8 mouse cellular contexts compared by ENCODE assay signal in the genomic region with DNA sequence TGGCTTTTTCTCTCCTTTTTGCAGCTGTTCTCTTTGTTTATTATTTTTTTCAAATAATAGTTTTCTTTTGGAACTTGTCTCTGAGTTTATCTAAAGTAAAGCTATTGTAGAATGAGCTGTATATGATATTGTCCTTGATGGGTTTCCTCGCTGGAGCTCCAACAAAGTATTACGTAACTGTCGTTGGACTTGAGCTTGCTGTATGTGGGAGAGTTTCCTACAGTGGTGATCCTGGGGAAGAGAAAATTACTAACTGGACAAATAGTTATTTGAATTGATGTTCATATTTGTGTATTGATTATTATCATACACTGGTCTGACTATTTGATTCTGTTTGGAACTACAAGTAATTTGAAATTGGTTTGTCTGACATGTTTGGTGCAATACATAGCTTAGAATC. TPM values are rescaled to one million over a fixed set of nuclear protein-coding genes. Genes with fewer than 3 reads are reported as not detected.
DNase-seq lines count a peak whose midpoint lies in the region; ATAC-seq and TF ChIP-seq lines count a peak whose summit lies in the region.

No protein-coding gene starts in this region.

- H3K9ac ChIP-seq in forebrain, embryonic 16.5 days (replicated peaks; ENCODE audit: low read depth, low read length), result no peak overlapping the region
- H3K9ac ChIP-seq in liver, embryonic 14.5 days (replicated peaks), result peak overlapping the region; percentile 83

- peak overlapping the region; percentile 91 for H3K4me3 ChIP-seq in gastrocnemius, adult 2 months
- H3K4me3 ChIP-seq in C2C12 (ENCODE audit: insufficient read depth, poor library complexity, severe bottlenecking), result peak overlapping the region; percentile 76
- H3K4me3 ChIP-seq in forebrain, embryonic 16.5 days (replicated peaks; ENCODE audit: low read length), result peak overlapping the region; percentile 81
- H3K4me3 ChIP-seq in liver, embryonic 14.5 days (ENCODE audit: insufficient read depth in 1 of 2, low read depth in 2 of 2, low read length in 2 of 2), result peak overlapping the region; percentile 82 to 95; a peak in 3 of 4 replicates

- H3K79me3 ChIP-seq in C2C12 (ENCODE audit: low read depth), result peaks cover 61% of the 10 kb centered on the region

- 13% methylated on average over 3 of the region's 3 CpGs for WGBS in forebrain, embryonic 16.5 days
- 9% methylated on average over 3 of the region's 3 CpGs for WGBS in liver, embryonic 14.5 days (ENCODE audit: insufficient replicate concordance)

- H3K4me2 ChIP-seq in forebrain, embryonic 16.5 days (ENCODE audit: low read length), result peak overlapping the region; percentile 74
- H3K4me2 ChIP-seq in liver, embryonic 14.5 days (ENCODE audit: low read depth), result peak overlapping the region; percentile 94

- TF ChIP-seq EP300 in liver, embryonic 14.5 days (IDR thresholded peaks at IDR 0.05; ENCODE audit: low read depth), result no peak

- peaks cover 17% of the 10 kb centered on the region for H3K36me3 ChIP-seq in C2C12 (ENCODE audit: control insufficient read depth, insufficient read depth)
- no peaks in the 10 kb centered on the region for H3K36me3 ChIP-seq in forebrain, embryonic 16.5 days (ENCODE audit: control insufficient read depth, insufficient read depth)
- H3K36me3 ChIP-seq in liver, embryonic 14.5 days (replicated peaks; ENCODE audit: control insufficient read depth, insufficient read depth, low read depth), result peaks cover 18% of the 10 kb centered on the region

- intact Hi-C loops in gastrocnemius, adult 2 months (cut with DNase I), result loop anchor here (5.0 to 10.0 kb wide), 2 partner anchors 110 to 252 kb away; partner anchors contain the start of genes Poc1a and Rpl29

- no peak overlapping the region for H3ac ChIP-seq in C2C12 (ENCODE audit: control insufficient read depth, insufficient read length, low read depth)

- H3K27ac ChIP-seq in gastrocnemius, adult 2 months, result peak overlapping the region; percentile 98
- H3K27ac ChIP-seq in forebrain, embryonic 16.5 days (ENCODE audit: low read length), result no peak overlapping the region
- H3K27ac ChIP-seq in liver, embryonic 14.5 days, result no peak overlapping the region

- no peaks in the 10 kb centered on the region for H3K27me3 ChIP-seq in C2C12 (ENCODE audit: control insufficient read depth, insufficient read depth, insufficient read length)
- H3K27me3 ChIP-seq in forebrain, embryonic 16.5 days (replicated peaks; ENCODE audit: control insufficient read depth, insufficient read depth, low read length), result no peaks in the 10 kb centered on the region
- H3K27me3 ChIP-seq in liver, embryonic 14.5 days (ENCODE audit: control insufficient read depth, insufficient read depth, low read length), result no peaks in the 10 kb centered on the region

- H3K79me2 ChIP-seq in C2C12 (ENCODE audit: control insufficient read depth, insufficient read depth), result peaks cover 69% of the 10 kb centered on the region

- no peak for ATAC-seq in forebrain, embryonic 16.5 days
- ATAC-seq in liver, embryonic 14.5 days (ENCODE audit: insufficient read depth), result no peak
- ATAC-seq in inflammation-experienced regulatory T-cells, adult 6 months, result no peak

- H3K9me3 ChIP-seq in forebrain, embryonic 16.5 days (ENCODE audit: control insufficient read depth, low read length), result no peaks in the 10 kb centered on the region
- H3K9me3 ChIP-seq in liver, embryonic 14.5 days (ENCODE audit: control insufficient read depth, low read length), result no peaks in the 10 kb centered on the region

- H3K4me1 ChIP-seq in forebrain, embryonic 16.5 days (replicated peaks; ENCODE audit: control insufficient read depth, insufficient read depth, low read length), result peaks cover 31% of the 10 kb centered on the region
- H3K4me1 ChIP-seq in liver, embryonic 14.5 days (replicated peaks; ENCODE audit: control insufficient read depth in 2 of 2, insufficient read depth in 2 of 2, low read length in 1 of 2), result peaks cover 18 to 21% of the 10 kb centered on the region in 2 experiments

- no peak for DNase-seq in gastrocnemius, adult 2 months
- no peak for DNase-seq in gastrocnemius, adult 18-20 months (ENCODE audit: low spot score)
- no peak for DNase-seq in liver, embryonic 14.5 days (ENCODE audit: low read depth in 3 of 3, low spot score in 3 of 3)
- no peak for DNase-seq in embryo, embryonic 11 days
- DNase-seq in adrenal gland, postnatal 36 days, result no peak

- TF ChIP-seq CTCF in gastrocnemius, adult 2 months (IDR thresholded peaks at IDR 0.05), result no peak
- TF ChIP-seq CTCF in C2C12 (IDR thresholded peaks at IDR 0.05; ENCODE audit: control insufficient read depth, insufficient read depth, insufficient read length), result no peak
- TF ChIP-seq CTCF in liver, embryonic 14.5 days (IDR thresholded peaks at IDR 0.05; ENCODE audit: low read depth), result no peak

TF ChIP-seq in C2C12, 6 proteins besides CTCF, POLR2A, EP300 and RAD21:
- no peak for TF ChIP-seq MAX (IDR thresholded peaks at IDR 0.05)
- peak; percentile 64 for TF ChIP-seq CEBPB (IDR thresholded peaks at IDR 0.05; ENCODE audit: low read depth)

RNA-seq across cellular contexts. Expression of gene Wdr82, which starts 1.8 kb away (rescaled TPM):
- 10 to 100 TPM; 19.4 to 25.9 TPM for total RNA-seq in gastrocnemius, adult 2 months (2021)
- total RNA-seq in gastrocnemius, adult 18-20 months (2021), result 10 to 100 TPM; 18.9 to 23.9 TPM
- polyA plus RNA-seq in C2C12 (2012; fragmentation: generic; extraction: Trizol), result 49.6 TPM
- 37.3 and 41.6 TPM in 2 replicates for polyA plus RNA-seq in forebrain, embryonic 16.5 days (2015; fragmentation: Nextera tagmentation; extraction: Ambion mirVana)
- polyA plus RNA-seq in liver, embryonic 14.5 days (2012; rRNA removed), result 19.9 and 24.5 TPM in 2 replicates
- polyA plus RNA-seq in liver, embryonic 14.5 days (2014; fragmentation: Nextera tagmentation; extraction: Ambion mirVana), result 6.5 and 8.1 TPM in 2 replicates
- 10 to 100 TPM; 28.3 to 48.5 (median 39.8) TPM for polyA plus RNA-seq in inflammation-experienced regulatory T-cells, adult 6 months (2017; shearing (Covaris generic))
- 10 to 100 TPM; 74.4 to 81.3 TPM for total RNA-seq in adrenal gland, postnatal 36 days (2021)

RNA-seq across cellular contexts. Expression of gene Glyctk, which starts 14.6 kb away (rescaled TPM):
- total RNA-seq in gastrocnemius, adult 2 months (2021), result 1 to 10 TPM in 1 of 2 experiments, under 1 TPM in 1; 0.61 to 2.8 TPM
- 1 to 10 TPM in 1 of 2 experiments, under 1 TPM in 1; 0.93 to 2.4 TPM for total RNA-seq in gastrocnemius, adult 18-20 months (2021)
- polyA plus RNA-seq in C2C12 (2012; fragmentation: generic; extraction: Trizol), result 1.4 TPM
- 2.2 and 3.0 TPM in 2 replicates for polyA plus RNA-seq in forebrain, embryonic 16.5 days (2015; fragmentation: Nextera tagmentation; extraction: Ambion mirVana)
- 13.0 and 15.5 TPM in 2 replicates for polyA plus RNA-seq in liver, embryonic 14.5 days (2012; rRNA removed)
- polyA plus RNA-seq in liver, embryonic 14.5 days (2014; fragmentation: Nextera tagmentation; extraction: Ambion mirVana), result 11.6 and 13.4 TPM in 2 replicates
- 1 to 10 TPM; 2.0 to 4.7 (median 2.1) TPM for polyA plus RNA-seq in inflammation-experienced regulatory T-cells, adult 6 months (2017; shearing (Covaris generic))
- total RNA-seq in adrenal gland, postnatal 36 days (2021), result 1 to 10 TPM; 2.3 to 2.4 TPM

RNA-seq across cellular contexts. Expression of gene Ppm1m, which starts 27.0 kb away (rescaled TPM):
- 1 to 10 TPM; 2.1 to 5.2 TPM for total RNA-seq in gastrocnemius, adult 2 months (2021)
- total RNA-seq in gastrocnemius, adult 18-20 months (2021), result 1 to 10 TPM; 2.7 to 3.7 TPM
- 42.8 TPM for polyA plus RNA-seq in C2C12 (2012; fragmentation: generic; extraction: Trizol)
- polyA plus RNA-seq in forebrain, embryonic 16.5 days (2015; fragmentation: Nextera tagmentation; extraction: Ambion mirVana), result 14.0 and 14.7 TPM in 2 replicates
- 7.2 and 10.0 TPM in 2 replicates for polyA plus RNA-seq in liver, embryonic 14.5 days (2012; rRNA removed)
- polyA plus RNA-seq in liver, embryonic 14.5 days (2014; fragmentation: Nextera tagmentation; extraction: Ambion mirVana), result 5.4 and 5.9 TPM in 2 replicates
- 10 to 100 TPM; 11.2 to 27.9 (median 20.4) TPM for polyA plus RNA-seq in inflammation-experienced regulatory T-cells, adult 6 months (2017; shearing (Covaris generic))
- 100 to 1,000 TPM in 1 of 2 experiments, 10 to 100 TPM in 1; 90.8 to 117 TPM for total RNA-seq in adrenal gland, postnatal 36 days (2021)

RNA-seq across cellular contexts. Expression of gene Twf2, which starts 30.4 kb away (rescaled TPM):
- total RNA-seq in gastrocnemius, adult 2 months (2021), result 100 to 1,000 TPM; 127 to 210 TPM
- 100 to 1,000 TPM; 204 to 208 TPM for total RNA-seq in gastrocnemius, adult 18-20 months (2021)
- 54.7 TPM for polyA plus RNA-seq in C2C12 (2012; fragmentation: generic; extraction: Trizol)
- polyA plus RNA-seq in forebrain, embryonic 16.5 days (2015; fragmentation: Nextera tagmentation; extraction: Ambion mirVana), result 56.6 and 58.7 TPM in 2 replicates
- 14.3 and 14.9 TPM in 2 replicates for polyA plus RNA-seq in liver, embryonic 14.5 days (2012; rRNA removed)
- polyA plus RNA-seq in liver, embryonic 14.5 days (2014; fragmentation: Nextera tagmentation; extraction: Ambion mirVana), result 18.7 and 19.7 TPM in 2 replicates
- polyA plus RNA-seq in inflammation-experienced regulatory T-cells, adult 6 months (2017; shearing (Covaris generic)), result 100 to 1,000 TPM; 126 to 140 (median 135) TPM
- total RNA-seq in adrenal gland, postnatal 36 days (2021), result 100 to 1,000 TPM in 1 of 2 experiments, 10 to 100 TPM in 1; 64.8 to 117 TPM

RNA-seq across cellular contexts. Expression of gene Tlr9, which starts 49.9 kb away (rescaled TPM):
- under 1 TPM; 0.17 to 0.23 TPM for total RNA-seq in gastrocnemius, adult 2 months (2021)
- total RNA-seq in gastrocnemius, adult 18-20 months (2021), result under 1 TPM in 1 of 2 experiments, not detected in 1; 0.11 TPM
- not detected for polyA plus RNA-seq in C2C12 (2012; fragmentation: generic; extraction: Trizol)
- polyA plus RNA-seq in forebrain, embryonic 16.5 days (2015; fragmentation: Nextera tagmentation; extraction: Ambion mirVana), result not detected in 2 replicates
- 0.29 and 0.45 TPM in 2 replicates for polyA plus RNA-seq in liver, embryonic 14.5 days (2012; rRNA removed)
- 0.06 and 0.08 TPM in 2 replicates for polyA plus RNA-seq in liver, embryonic 14.5 days (2014; fragmentation: Nextera tagmentation; extraction: Ambion mirVana)
- polyA plus RNA-seq in inflammation-experienced regulatory T-cells, adult 6 months (2017; shearing (Covaris generic)), result under 1 TPM in 1 of 3 experiments, not detected in 2; 0.14 TPM
- under 1 TPM; 0.89 TPM for total RNA-seq in adrenal gland, postnatal 36 days (2021)
